Mouse (Mus musculus) cerebellum, adult 9-10 months (tissue): ENCODE results near the gene Unc13c.

Source experiments
- DNase-seq: peaks from one replicate; pipeline ENCODE4 v3.0.0; 2022

Unc13c gene

DNA sequence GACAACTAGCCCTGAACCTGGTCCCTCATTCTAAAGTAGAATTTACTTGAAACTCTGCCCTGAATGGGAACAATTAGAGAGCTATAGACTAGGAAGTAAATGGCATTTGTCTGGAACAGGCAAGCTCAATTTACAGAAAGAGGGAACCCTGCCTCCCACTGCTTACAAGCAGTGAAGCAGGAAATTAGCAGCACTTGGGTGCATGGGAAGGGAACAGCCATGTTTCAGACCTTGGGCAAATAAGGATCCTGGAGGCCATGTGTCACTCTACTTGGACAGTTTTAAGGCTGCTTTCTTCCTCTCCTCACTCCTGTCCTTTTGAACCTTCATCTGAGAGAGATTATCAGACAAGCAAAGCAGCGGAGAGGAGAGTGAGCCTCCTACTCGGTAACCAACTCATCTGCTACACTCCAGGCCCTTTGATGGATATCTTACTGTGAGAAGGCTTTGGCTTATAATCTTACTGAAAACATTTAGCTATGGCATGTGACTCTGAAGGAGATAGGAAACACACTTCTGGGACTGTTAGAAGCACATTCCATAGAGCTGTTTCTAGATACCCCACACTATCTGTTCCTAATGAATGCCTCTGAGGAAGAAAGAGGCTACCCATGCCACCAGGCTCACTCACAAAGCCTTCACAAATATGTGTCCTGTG, 101.2 kb downstream of the Unc13c start:
- no peak for DNase-seq

DNA sequence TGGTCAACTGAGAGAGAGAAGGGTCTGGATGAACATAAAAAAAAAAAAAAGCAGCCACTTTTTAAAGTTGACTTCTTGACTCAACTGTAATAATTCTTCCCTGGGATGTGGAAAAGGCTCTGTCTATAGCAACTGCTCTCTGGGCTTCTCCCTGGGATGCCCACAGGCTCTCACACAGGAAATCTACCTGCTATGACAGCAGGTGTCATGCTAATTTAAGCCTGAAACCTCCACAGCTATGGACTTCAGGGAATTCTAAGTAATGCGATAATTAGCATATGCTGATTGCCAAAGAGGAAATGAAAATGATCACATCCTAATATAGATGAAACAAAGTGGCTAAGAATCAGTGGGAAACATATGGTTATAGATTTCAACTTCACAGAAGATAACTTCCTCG, 102.1 kb downstream of the Unc13c start:
- DNase-seq: peak; percentile 70

DNA sequence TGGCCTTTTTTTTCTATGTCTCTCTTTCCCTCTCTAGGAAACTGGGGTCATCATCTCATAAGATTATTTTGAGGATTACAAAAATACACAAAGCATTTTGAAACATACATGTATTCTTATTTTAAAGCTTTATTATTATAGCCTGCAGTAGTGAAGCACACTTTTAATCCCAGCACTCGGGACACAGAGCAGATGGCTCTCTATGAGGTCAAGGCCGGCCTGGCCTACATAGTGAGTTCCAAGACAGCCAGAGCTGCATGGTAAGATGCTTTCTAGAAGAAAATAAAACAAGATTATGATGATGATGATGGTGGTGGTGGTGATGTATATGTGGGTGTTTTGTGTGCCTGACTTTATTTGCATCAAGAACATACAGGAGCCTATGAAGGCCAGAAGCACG, 109.3 kb downstream of the Unc13c start:
- peak; percentile 65 for DNase-seq

DNA sequence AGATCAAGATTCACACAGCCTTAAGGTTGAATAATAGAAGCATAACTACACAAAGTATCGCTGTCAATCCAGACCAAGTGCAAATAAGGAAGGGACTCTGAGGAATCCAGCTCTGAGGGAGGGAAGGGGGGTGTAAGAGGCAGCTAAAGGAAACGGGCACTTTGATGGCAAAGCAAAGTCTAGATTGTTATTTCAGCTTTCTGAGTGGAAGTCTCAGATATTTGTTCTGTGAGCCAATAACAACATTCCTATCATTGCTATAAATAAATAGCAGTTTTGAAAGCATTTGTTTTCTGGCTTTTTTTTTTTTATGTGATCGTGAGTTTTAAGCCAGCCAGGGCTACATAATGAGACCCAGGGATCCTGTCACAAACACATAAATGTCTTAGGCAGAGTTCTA, 114.5 kb downstream of the Unc13c start:
- no peak for DNase-seq

DNA sequence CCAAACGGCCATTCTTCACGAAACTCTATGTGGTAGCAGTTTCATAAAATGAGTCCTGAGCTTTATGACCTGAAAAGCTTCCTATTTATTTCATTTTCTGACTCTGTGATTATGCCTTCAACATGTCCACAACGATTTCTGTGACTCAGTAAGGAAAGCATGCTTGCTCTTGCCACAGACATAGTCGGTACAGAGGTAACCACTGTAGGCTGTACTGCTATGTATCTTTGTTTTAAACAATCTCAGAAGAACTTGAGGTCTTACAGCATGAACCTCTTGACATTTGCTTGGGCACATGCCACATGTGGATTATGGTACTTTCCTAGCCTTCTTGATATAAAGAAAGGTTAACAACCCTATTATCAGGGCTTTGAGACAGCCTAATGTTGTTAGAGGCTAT, 162.1 kb downstream of the Unc13c start:
- DNase-seq: no peak

DNA sequence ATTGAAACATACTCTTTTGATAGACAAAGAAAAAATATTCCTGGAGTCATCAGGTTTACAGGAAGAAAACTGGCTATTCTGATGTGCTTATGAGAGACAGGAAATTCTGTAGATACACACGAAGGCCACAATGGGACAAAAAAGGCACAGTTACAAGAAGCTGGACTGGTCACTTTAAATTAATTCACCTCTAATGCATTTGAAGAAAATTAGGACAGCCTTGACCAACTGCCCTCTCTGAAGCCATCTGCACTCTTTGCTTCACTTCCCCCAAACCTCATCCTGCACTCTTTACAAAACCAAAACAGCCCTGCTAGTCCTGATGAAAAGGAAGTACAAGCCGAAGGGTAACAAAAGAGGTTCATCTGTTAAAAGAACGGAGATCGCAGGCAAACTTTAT, 194.2 kb downstream of the Unc13c start:
- DNase-seq: peak; percentile 83

DNA sequence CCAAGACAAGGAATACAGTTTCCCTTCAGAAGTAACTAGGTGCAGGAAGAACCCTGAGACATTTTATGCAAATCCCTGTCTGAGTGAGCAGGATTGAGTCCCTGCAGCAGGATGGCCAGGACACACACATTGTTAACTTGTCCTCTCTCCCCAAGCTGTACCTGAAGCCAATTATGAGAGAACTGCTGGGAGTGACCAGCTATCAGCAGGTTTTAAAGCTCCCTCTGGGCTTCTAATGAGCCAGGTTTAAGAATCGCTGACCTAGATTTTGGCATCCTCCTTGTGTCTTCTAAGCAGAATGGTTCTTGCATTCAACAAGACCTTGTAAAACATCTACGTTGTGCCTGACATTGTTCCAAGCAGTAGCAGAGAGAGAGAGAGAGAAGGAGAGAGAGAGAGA, 213.6 kb downstream of the Unc13c start:
- peak; percentile 56 for DNase-seq

DNA sequence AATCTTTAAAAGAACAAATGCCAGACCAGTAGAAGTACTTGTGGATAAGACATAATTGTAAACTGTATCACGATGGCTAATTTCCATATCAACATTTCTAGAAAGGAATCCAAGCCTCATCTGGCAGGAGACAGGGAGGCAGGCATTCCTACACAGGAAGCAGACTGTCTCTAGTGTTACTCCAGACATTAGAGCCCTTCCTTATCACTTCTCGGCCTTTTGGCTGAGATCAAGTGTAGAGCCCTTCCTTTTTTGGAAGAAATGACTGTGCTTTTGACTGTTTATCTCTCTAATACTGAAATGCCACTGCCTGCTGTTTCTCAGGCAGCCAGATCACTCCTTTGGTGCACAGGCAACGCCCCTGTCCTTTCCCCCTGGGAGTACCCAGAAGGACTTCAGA, 215.3 kb downstream of the Unc13c start:
- no peak for DNase-seq

DNA sequence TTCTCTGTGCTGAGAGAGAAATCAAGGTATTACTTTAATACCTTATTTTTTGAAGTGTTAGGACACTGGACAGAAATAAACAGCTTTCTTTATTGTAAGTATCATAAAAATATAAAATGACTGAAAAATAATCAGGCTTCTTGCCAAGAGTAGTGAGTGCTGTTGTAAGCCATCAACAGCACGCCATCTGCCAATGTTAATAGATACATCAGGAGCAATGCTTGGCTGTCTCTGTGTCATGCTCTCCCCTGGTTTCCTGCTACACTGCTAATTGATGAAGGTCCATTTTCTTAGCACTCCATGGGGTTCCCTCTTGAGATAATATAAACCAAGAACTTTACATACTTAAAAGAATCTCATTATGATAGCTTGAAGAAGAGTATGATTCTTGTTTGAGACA, 217.4 kb downstream of the Unc13c start:
- peak; percentile 66 for DNase-seq

DNA sequence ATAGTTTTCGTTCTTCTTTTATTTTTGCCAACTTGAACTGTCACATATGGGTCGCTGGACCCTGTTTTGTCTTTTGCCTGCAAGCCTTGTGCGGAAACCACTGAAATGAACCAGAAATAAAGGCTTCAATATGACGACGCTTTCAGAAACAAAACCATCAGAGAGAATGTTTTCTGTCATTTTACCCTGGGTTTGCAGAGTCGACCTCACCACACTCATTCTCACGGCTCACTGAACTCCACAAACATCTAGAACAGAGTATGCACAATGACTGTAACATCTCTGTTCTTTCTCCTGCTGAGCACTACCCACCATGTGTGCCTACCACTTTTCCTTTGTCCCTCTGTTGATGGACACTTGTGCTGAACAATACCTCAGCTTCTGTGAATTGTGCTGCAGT, 234.3 kb downstream of the Unc13c start:
- no peak for DNase-seq

DNA sequence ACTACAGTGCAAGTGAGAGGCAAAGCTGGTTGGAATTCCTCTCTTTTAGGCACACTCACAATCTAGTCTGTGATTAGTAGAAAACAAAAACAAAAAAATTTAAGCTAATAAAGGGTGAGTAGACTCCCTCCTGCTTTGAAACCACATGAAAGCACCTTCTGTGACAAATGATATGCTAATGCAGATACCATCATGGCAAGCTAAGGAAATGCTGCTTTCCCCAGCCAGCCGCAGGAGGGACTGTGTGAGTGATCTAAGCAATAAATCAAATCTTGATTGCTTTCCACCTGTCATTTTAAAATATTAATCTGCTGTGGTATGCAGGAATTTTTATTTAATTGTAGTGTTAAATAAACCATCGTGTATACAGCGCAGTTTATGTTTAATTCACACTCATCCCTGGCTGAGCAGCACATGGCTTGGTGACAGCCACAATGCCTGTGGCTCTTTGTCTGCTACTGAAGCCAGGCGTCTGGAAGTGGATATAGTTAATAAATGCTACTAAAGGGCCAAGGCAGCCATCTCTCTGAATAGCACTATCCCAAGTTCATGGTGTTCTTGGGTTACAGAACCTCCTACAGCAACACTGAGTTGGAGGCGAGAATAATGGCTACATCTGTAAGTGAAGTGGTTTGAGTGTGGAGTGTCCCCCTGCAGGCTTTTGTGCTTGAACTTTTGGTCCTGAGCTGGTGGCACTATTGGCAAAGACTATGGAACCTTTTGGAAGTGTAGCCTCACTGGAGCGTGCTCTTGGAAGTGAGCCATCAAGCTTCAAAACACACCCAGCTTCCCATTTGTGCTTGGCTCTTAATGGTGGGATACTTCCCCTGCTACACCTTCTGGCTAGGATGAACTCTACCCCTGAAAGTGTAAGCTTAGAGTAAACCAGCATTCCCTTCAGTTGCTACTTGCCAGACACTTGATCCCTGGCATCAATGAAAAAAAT, 242.8 kb downstream of the Unc13c start:
- DNase-seq: no peak

DNA sequence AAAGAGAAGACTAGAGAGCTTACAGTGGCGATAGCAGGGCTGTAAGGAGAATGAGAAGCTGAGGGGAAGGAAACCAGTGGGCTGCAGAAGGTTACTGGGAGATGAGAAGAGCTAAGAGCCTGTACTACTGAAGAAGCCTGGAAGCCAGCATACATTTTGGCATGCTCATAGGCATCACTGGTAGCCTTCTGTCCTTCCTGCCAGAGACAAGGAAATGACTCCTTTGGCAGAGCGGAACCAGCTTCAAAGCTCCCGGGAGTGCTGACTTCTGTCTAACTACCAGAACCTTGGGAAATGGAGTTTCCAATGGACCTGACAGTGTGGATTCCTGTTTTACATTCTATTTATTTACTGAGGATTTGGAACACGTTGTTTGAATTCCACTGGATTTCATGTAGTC, 244.0 kb downstream of the Unc13c start:
- peak; percentile 43 for DNase-seq

DNA sequence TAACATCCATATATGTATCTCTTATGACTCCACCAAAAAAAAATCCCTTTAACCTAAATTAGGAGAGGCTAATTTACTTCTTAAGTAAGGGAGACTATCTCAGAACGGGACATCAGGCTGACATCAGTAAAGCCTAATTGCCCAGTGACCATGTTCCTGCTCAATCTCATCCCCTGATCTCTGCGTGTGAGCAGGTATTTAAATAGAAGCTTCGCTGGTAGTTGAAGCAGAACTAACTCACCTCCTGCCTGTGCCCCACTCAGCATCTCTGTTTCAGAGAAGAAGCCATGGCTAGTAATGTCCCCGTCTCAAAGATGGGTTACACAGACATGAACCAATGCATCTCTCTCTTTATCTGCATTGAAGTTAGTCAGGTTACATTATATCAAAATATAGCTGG, 255.3 kb downstream of the Unc13c start:
- DNase-seq: peak; percentile 43

DNA sequence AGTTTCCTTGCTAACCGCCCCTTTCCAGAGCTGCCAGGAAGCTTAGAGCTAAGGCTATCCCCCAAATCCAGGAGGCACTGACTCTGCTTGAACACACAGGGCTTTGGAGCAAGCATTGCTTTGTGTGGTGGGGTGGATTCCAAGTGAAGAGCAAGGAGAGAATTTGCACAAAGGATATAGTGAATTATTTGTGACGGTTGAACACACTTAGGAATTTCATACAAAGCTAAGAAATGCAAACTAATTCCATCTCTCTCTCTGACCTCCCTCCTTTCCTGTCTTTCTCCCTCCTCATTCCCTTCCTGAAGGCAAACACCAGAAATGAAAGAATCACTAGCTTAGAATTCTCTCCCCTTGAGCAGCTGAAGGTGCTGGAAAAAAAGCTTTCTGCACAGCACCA, 271.7 kb downstream of the Unc13c start:
- no peak for DNase-seq

DNA sequence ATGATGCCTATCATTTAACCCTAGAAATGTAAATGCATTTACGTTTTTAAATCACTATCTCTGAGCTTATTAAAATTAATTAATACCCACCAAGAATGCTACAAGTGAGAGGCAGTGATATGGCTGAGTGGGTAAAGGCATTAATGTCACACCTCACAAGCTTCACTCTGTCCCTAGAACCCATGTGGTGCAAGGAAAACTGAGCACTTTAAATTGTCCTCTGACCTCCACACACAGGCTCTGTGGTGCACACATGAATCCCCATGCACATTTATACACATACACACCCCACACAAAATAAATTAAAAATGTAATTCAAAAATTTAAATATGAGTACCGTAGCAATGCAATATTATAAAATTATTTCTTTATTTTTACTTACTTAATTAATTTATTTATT, 287.2 kb downstream of the Unc13c start:
- no peak for DNase-seq

DNA sequence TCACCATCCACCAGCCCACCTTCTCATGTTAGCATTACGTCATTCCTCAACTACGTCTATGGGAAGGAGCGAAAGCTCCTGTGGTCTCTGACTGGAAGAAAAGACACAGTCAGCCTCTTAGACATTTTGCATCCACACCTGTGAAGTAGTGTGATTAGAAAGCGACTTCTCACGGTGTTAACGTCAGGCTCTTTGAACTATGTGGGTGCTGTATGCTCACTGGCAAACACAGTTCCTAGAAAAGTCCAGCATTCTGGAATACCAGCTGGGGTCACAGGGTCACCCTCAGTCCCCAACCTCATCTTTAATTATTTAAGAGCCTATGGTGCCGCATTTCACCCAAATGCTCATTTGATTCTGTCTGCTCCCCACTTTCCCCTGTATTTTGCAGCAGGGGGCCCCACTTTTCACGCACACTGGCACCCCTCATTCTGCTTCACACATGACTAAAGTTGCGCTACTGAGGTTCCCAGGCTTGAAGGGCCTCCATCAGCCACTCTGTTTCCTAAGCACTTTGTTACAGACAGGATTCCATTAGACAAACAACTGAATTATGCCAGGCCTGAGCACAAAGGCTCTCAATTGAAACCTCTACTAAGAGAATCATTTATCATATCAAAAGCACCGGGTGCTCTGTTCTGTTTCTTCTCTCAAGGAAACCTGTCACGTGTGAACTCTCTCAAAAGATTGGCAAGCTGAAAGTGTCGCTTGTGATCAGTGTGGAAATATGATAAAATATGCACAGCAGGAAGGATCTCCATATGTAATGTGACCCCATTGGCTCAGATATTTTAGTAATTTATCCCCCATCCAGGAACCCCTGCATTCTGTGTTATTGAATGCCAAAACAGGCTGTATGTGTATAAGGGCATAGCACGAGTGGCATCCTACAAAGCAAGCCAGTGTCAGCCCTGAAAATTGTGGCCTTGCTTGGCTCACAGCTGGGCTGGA, 287.9 kb downstream of the Unc13c start:
- no peak for DNase-seq

DNA sequence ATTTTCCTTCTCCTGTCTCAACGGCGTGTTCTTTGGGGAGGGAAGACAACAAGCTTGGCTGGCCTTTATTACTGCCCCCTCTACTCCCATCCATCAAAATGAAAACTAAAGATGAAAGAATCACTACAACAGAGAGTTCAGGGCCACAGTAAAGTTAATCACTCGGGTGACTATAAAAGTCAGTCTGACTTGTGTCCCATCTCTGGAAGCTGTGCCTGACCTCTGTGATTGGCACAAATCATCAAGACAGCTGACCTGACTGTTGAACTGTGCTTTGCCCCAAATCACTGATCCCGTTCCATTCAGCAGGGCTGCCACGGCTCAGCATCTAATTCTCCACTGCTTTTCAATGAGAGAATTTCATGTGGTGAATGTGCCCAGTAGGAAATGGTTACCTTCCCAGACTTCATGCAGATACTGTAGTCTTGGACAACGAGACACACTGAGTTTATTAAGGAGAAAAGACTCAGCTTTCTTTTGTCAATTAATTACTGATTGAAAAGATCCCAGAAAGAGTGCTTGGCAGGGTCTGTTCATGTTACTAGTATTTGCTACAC, 297.0 kb downstream of the Unc13c start:
- DNase-seq: no peak

DNA sequence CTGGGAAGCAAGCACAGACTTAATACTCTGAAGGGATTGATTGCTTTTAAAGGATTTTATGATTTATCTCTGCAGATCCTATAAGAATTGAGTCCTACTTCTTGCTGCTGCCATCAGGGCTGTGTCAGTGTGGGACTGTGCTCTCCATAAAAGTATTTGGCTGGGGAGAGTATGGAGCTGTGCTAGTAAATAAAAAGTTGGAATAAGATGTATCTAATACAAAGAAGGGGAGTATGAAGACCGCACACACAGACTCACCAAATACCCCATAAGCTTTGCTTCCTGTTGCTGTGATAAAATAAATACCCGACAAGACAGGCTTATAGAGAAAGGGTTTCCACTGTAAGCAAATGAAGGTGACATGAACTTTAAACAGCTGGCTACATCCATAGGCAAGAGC, 298.7 kb downstream of the Unc13c start:
- no peak for DNase-seq

DNA sequence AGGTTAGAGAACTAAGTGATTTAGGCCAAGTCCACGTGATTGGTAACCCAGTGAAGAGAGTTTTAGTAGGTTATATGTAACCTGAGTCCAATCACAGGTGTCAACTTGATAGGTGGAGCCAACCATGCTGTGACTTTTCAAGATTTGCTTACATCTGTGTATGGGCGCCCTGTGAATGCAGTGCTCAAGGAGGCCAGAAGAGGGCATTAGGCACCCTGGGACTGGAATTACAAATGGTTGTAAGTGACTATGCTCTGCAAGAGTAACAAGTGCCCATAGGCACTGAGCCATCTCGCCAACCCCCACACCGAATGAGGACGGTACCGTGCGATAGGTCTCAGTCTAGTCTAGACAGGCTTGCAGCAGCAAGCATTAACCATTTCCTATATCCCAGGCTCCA, 305.9 kb downstream of the Unc13c start:
- no peak for DNase-seq

DNA sequence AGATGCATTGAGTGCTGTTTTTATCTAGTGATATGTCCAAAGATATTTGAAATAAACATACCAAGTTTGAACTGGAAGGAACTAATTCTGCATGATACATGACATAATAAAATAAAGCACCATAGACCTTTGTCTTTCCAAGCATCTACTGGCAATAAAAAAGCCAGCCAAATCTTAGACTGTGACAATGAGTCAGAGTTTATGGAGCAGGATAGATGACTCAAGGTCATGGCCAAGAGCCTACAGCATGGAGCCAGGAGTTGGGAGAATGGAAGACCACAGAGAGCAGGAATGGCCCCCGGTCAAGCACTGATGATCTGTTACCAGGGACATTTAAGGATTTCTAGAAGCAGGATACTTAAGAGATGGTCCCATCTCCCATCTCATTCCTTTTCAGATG, 319.7 kb downstream of the Unc13c start:
- no peak for DNase-seq

DNA sequence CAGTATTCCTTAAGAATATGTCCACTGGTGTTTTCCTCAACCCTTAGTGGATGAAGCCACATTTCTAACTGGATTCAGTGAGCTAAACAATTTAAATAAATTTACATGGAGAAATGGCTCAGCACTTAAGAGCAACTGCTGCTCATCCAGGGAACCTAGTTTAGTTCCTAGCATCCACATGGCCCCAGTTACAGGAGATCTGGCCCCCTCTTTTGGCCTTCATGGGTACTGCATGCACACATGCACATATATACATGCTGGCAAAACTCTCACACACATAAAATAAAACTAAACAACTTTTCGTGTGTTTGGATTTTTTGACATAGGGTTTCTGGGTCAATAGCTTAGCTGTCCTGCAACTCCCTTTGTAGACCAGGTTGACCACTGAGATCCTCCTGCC, 330.6 kb downstream of the Unc13c start:
- DNase-seq: no peak

DNA sequence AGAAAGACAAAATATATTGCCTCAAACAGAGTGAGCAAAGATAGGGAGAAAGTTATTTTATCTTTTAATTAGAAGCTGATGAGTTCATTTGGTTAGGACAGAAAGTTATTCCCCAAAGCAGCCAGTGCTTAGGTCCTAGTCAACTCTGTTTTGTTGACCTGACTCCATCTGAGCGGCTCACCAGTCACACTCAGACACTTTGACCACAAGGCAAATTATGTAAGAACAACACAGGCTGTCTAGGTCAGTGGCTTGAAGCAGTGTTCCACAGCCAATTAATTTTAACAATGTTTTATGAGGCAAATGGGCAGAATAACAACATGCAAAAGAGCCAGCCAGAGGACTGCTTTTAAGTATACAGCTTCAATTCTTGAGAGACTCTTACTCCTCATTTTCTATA, 343.6 kb downstream of the Unc13c start:
- DNase-seq: no peak

DNA sequence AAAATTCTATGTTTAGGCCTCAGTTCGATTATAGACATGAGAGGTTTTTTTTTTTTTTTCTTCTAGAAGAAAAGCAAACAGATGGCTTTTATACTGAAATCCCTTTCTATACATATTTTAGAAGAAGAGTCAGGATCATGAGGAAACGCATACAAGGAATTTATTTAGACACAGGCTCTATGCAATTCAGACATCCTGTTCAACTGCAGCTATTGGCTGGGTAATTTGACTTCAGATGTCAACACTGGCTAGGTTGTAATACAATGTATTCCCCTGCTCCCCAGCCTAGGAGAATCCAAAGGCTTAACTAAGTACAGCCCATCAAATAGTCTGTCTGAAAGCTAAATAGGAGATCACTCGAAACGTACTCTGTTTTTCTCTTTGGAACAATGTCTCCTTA, 355.9 kb downstream of the Unc13c start:
- no peak for DNase-seq
